Mouse (Mus musculus) brain, adult 2 months (tissue): Measurements from ENCODE around the gene Prss53.
A peak's percentile ranks its signal among the peaks of the same experiment; 100 is the strongest.
"Not testable (repeated sequence)": the region's sequence is repeated elsewhere in the genome, so short reads cannot be mapped to it uniquely, and the experiment has no call there.

ENCODE experiments used
- DNase-seq: peaks from one replicate; pipeline ENCODE4 v3.0.0; 2011; ENCODE audit warnings: low read depth, low spot score

Gene Prss53

DNA sequence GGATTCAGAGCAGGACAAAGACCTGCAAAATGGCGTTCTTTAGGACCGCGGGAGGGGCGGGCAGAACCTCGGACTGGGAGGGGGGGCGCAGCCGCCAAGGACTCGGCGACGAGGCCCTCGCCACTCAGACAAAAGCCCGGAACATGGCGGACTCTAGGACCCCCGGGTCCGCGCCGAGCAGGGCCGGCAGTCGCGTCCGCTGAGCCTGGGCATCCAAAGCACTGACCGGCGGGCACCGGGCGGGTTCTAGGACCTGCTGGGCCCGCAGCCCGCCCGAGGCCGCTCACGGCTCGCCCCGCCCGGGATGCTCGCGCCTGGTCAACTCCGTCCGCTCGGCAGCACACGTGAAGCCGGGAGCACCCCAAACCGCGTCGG lies 15.2 kb downstream of the Prss53 start:
- peak; percentile 99 for DNase-seq

DNA sequence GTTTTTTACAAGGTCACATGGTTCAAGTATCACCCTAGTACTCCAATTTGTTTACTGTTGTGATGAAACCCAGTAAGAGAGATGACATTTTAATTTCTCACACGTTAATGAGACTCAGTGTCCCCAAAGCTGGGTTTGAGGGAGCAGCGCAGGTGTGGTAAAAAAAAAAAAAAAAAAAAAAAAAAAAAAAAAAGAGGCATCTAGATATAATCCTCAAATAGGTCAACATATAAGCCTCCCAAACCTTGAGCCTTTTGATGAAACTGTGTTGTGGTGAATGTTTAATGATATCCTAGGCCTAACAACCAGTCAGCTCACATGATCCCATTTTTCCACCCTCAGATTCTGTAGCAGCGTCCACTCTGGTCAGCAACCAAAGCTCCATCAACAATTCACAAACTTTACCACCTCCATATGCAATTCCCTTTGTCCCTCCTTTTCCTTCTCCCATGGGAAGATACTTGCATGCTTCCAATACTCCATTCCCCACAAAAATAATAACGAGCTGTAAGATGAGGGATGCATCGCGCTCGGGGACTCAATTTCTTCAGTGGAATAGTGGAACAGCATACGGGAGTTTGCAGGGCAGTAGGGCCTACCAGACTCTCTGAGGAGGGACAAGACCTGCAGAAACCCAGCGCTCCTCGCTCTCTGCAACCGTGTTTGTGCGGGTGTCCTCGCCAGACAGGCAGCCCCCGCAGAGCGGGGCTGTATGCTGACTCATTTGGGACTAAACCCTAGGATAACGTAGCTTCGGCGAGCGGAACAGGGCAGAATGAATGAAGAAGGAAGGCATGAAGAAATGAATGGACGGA lies 15.8 kb downstream of the Prss53 start:
- peak; percentile 16 for DNase-seq

DNA sequence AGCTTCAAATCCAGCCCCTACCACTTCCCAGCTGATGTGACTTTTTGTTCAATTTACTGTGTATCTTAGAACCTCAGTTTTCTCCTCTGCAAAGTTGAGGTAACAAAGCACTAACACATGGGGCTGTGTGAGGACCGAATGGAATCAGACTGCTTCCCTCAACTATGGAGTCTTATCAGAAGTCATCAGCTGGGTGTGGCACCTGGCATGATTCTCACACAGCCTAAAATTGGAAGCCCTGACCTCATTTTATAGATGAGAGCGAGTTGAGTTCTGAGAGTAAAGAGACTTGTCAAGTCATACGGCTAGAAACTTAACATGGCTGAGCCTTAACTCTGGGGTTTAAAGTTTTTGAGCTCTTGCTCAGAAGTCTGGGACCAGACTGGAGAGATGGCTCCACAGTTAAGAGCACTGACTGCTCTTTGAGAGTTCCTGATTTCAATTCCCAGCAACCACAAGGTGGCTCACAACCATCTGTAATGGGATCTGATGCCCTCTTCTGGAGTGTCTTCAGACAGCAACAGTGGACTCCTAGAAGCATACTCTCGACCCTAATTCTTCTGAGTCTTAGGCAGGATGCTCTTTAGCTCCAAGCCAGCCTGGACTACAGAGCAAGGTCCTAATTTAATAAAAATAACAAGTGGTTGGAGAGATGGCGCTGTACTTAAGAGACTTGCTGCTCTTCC lies 20.5 kb downstream of the Prss53 start:
- no peak for DNase-seq

DNA sequence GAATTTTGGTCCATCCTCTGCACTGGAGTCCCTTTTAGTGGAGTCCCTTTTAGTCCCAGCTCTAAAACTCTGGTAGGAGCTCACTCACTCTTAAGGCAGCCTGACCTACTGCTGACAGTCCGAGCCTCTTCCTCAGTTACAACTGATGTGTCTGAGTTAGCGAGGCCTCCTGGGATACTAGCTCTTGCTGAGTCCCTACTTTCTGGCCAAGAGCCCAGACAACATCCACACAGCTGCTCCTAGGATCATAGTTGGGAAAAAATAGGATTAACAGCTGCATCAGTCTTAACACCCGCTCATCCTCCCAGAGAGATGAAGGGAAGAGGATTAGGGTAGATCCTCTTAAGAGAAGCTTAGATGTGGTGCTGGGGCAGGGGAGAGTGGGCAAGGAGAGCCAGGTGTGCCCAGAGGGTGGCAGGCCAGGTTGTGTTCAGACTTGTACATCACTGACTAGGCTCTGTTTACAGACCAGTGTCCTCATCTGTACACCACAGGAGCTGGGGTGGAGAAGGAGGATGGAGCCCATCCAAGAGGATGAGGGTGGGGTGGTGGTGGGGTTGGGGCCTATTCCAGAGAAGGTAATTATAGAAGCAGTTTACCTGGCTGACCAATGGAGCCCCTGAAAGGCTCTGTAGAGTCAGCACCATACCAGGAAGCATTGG lies 21.5 kb downstream of the Prss53 start:
- DNase-seq: peak; percentile 80

DNA sequence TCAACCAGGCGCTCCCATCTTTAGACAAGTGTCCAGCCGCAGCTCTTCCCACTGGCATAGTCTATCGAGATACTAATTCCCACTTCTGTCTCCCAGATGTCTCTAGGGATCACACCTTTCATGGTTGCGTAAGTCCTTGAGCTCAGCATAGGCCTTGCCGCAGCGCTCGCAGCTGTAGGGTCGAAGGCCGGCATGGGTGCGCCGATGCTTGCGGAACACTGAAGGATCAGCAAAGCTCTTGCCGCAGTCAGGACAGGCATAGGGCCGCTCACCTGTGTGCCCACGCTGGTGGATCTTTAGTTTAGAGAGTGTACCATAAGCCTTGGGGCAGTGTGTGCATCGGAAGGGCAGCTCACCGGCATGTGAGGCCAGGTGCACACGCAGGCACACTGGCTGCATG lies 23.1 kb downstream of the Prss53 start:
- no peak for DNase-seq

DNA sequence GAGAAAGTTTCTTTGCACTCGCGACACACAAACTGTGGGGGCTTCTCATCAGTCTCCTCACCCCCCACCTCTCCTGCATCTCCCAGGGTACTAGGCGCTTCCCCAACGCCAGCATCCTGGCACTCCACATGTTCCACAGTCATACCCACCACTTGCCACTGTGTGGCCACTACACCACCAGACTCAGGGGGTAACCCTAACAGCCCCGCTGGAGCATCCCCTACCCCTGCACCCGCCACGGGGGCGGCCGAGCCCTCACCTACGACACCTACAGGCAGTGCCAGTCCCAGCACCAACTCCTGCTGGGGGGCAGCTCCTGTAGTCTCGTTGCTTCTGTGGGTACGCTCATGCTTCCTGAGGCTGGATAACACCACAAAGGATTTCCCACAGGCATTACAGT lies 24.3 kb downstream of the Prss53 start:
- DNase-seq: no peak

DNA sequence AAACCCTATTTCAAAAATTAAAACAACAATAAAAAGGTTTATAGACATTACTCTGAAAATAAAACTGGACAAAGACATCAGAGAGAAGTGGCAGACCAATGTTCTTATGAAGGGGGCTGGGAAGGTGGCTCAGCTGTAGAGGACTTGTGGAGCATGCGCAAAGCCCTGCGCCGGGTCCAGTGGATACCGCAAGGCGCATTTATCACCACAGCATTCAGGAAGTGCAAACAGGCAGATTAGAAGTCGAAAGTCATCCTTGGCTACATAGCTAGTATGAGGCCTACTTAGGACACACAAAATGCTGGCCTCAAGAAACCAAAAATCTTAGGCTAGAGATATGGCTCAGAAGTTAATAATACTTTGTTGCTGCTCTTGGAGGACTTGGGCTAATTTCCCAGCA lies 32.5 kb downstream of the Prss53 start:
- DNase-seq: no peak

DNA sequence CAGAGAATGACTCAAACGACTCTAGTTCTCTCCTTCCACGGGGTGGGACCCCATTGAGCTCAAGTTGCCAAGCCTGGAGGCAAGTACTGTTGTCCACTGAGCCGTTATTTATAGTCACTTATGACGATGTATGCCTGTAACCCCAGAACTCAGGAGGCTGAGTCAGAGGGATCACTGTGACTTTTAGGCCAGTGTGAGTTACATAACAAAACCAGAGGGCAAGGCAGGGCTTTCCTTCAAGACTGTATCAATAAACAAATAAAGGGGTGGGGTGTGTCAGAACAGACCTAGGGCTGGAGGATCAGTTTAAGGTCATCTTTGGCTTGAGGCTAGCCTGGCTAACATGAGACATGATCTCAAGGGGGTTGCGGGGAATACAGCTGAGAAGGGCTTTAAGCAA lies 39.9 kb downstream of the Prss53 start:
- no peak for DNase-seq

DNA sequence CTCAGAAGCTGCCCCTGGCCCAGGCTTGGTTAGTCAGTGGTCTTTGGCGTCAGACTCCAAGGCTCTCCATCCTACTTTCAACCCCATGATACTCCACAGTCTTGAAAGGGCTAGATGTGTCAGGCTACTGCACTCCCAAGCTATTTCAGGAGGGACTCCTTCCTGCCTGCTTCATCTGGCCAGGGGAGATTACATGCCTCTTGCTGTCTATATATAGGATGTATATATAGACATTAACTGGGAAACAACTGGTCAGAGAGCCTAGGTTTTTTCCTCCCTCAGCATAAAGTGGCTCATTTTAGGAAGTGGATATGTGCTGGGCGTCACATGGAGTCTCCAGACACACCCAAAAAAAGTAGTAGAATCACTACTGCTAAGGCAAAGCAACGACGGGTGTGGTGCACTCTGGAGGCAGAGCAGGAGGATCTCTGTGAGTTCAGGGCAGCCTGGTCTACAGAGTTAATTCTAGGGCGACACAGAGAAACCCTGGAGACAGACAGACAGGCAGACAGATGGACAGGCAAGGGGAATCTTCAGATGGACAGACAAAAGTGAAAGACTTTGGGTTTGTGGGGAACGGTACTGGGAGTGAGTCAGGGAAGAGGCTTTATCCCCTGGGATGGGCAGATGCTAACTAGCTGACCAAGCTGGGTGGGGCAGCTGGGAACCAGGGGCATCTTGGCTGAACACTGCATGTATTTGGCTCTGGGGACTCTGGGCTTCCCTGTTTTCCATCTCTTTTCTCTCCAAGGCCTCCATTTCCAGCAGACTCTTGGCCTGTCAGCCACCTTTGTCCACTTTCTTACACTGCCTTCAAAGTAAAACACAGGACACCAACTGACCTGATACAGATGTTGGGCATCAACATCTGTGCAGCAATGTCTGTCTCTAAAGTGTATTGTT lies 40.5 kb downstream of the Prss53 start:
- DNase-seq: no peak

DNA sequence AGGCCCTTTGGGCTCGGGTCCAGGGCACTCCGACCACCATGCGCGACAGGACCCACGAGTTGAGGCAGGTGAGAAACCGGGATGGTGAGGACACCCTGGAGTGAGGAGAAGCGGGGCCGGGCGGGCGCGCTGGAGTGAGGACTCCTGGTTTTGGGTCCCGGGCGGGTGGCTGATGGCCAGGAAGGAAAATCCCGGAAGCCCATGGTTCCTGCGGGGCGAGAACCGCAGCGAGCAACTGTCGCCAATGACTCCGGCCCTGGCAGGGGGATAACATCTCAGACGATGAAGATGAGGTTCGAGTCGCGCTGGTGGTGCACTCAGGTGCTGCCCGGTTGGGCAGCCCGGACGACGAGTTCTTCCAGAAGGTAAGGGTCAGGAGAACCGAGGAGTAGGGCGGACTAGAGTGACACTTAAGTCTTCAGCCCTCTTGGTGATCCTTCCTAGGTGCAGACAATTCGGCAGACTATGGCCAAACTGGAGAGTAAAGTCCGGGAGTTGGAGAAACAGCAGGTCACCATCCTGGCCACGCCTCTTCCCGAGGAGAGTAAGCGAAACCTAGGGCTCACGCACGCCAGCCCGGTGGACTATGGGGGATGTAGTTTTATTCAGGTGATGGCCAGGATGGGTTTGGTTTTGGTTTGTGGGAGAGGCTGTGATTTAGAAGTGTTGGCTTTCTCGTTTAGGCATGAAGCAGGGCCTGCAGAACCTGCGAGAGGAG lies 48.6 kb downstream of the Prss53 start:
- peak; percentile 94 for DNase-seq

DNA sequence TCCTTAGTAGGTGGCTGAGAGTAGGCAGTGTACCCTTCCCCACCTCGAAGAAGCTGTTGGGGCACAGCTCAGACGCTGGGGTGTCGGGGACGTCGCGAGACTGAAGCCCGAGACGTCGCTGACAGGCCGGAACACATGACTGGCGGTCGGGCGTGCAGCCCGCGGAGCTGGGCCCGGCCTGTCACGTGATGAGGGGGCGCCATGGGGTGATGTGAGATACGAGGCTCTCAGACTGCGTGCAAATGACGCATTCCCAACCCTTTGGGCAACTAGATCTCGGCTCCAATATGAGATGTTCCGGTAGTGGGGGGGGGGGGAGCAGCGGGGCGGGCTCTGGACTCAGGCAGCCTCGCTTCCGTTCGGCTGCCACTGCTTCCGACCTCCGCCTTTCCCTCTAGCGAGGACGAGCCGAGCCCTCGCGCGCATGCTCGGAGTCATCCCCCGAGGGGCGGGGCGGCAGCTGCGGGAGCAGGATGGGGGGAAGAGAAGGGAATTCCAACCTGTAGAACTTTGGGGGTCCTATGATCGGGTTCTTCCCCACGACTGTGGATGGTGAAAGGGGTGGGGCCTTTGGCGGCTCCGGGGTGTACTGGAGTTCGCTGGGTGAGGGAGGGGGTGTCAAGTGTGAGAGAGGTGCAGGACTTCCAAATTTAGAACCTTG lies 49.3 kb downstream of the Prss53 start:
- DNase-seq: peak; percentile 99

DNA sequence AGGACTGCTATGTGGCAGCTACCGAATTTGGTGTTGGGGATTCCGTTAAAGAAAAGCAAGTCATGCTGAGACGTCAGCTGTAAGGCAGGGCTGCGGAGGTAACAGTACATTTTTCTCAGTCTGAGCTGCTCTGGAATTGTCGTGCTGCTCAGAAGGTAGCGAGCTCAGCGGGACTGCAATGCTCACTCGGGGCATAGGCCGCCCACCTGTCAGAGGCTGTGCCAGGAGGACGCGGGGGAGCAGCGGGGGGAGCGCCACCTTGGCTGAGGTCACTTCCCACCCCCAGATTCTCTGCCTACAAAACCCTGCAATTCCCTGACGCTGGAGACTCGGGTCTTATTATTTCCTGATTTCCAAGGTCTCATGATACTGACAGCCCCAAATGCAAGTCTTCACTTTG lies 49.9 kb downstream of the Prss53 start:
- DNase-seq: peak; percentile 93

DNA sequence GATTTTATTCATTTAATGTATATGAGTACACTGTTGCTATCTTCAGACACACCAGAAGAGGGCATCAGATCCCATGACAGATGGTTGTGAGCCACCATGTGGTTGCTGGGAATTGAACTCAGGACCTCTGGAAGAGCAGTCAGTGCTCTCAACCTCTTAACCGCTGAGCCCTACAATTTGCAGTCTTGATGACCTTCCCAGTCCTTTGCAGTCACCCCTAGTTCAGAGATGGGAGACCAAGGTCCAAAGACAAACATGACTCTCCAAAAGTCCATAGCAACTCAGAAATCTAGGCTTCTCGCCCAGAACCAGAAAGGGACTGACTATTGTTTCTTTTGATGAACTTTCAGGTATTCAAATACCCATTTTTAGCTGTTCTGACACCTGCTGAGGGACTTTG lies 50.7 kb downstream of the Prss53 start:
- DNase-seq: not testable (repeated sequence)

DNA sequence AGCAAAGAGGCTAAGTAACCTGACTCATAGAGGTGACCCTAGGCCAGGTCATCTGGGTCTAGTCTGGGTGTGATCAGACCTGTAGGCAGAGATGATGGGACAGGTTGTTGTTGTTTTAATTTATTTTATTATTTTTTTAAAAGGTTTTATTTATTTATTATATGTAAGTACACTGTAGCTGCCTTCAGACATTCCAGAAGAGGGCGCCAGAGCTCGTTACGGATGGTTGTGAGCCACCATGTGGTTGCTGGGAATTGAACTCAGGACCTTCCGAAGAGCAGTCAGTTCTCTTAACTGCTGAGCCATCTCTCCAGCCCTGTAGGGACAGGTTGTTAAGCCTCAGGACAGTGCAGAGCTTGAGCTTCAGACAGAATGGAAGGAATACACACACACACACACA lies 52.9 kb downstream of the Prss53 start:
- not testable (repeated sequence) for DNase-seq

DNA sequence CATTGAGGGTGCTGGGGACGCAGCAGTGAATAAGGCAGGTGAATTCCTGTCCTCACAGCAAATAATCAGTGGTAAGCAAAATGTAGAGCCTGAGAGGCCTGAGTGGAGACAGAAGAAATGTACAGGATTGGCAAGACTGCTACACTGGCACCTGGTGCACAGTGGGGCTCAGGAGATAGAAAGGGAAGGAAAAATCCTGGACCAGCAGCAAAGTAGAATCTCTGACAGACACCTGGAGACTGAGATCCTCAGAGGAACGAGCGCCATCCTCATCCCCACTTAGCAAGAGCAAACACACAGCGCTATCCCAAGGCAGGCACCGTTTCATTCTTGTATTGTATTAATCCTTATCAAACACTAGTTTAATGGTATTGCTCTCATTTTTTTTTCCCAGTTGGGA lies 53.3 kb downstream of the Prss53 start:
- peak; percentile 66 for DNase-seq
